Mouse (Mus musculus) cerebellum, adult 2 months (tissue): ENCODE data around the gene Crebrf.

ENCODE experiments used
- CTCF ChIP-seq: fragments of 200-500 bp; IDR thresholded peaks from 2 replicates; pipeline ENCODE4 v1.5.1; 2011; ENCODE audit warnings: low read depth, mild to moderate bottlenecking, control low read depth, low read length, moderate library complexity, borderline replicate concordance; ENCODE audit not compliant: insufficient read depth
- POLR2A ChIP-seq: fragments of 200-500 bp; IDR thresholded peaks from 2 replicates; pipeline ENCODE4 v1.6.1; 2011; ENCODE audit warnings: low read length, control low read depth, borderline replicate concordance; ENCODE audit not compliant: insufficient read depth

- TF ChIP-seq CTCF (no peak), POLR2A (no peak)
Observed at GRCm38 (mm10) chr17:26717868-26718267, 2.4 kb downstream of the Crebrf start.
